Mouse (Mus musculus) MN1 (cell line): ENCODE results near the gene Bco2.

Source experiments
- DNase-seq: peaks from one replicate; pipeline ENCODE4 v3.0.0-alpha.2; 2016; ENCODE audit warnings: low spot score

Bco2 gene

DNA sequence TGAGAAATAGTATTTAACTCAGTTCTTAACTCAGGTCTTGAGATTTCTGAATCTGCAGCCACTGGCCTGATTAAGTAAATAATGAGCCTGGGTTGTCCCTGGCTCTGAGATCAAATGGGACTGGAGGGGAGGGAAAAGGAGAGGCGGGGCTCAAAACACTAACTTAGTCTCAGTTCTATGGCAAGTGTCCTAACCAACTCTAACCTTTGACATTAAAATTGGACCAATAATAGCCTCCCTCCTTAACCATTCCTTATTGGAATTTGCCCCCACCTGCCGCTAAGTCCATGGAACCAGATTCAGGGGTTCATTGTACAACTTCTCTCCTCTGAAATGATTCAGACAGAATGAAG, at the start of gene Bco2:
TSS of gene Bco2 (minus strand) at position 88 of the 353 bp plus-strand sequence.
- DNase-seq: no peak

DNA sequence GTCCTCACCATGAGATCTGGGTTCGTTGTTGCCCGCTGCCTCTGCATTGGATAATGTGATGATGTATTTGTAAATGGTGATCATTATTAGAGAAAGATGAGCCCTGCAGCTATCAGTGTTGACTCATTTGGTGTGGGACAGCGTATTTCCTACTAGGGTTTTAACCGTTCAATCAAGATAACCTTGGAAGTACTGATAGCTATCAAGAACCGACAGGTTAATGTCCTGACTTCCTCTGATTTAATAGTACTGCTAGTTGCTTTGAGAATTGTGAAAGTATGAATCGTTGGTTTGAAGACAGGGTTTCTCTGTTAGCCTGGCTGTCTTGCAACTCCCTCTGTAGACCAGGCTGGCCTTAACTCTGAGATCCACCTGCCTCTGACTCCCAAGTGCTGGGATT, 49.4 kb upstream of the Bco2 start:
- DNase-seq: no peak

- DNase-seq: no peak
Observed at GRCm38 (mm10) chr9:50603998-50604324, 49.0 kb upstream of the Bco2 start.

GRCm38 (mm10) chr9:50603189-50603997, 48.4 kb upstream of the Bco2 start, which contains the start of the genes Sdhd and Timm8b:
Gene Sdhd (minus strand): TSS chr9:50603812.
Gene Timm8b (plus strand): TSS chr9:50603910.
- DNase-seq: peak; percentile 97

DNA sequence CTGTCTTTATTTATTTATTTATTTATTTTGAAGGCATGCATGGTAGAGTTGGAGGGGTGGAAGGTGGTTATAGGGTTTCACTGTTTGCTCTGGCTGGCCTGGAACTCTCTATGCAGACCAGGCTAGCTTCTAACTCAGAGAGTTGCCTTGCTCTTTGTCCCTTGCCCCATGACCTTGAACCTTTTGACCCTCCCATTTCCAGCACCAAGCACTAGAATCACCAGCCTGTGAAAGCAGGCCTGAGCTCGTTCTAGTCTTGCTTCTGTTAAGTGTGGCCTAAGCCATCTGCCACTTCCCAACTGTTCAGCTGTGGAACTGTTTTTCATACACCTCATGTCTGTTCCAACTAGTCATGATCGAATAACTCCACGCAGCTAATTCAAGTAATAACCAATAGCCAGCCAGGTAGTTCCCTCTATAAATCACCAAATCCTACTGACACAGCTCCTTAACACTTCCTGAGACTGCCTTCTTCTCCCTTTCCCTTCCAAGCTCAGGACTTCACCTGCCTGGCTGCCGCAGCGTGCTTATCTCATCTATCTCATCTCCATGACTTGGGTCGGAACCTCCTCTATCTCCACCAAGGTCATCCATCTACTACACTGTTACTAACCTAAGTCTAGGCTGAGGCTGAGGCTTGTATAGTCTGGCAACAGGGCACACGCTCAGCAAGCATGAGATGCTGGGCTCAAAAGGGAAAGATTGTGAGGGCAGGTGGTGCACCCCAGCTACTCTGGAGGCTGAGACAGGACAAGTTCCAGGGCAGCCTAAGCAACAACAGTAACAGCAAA, 47.3 kb upstream of the Bco2 start:
- no peak for DNase-seq

DNA sequence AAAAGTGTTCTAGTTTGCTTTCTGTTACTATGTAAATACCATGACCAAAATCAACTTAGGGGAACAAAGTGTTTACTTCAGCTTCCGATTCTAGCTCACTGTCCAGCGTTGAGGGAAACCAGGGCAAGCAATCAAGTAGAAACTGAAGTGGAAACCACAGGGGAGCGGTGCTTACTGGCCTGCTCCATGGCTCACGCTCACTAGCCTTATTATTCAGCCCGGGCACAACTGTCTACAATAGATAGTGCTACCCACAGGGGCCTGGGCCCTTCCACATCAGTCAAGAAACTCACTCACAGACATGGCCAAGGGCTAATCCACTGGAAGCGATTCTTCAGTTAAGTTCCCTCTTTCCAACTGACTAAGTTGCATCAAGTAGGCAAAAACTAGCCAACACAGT, 46.6 kb upstream of the Bco2 start:
- DNase-seq: no peak

GRCm38 (mm10) chr9:50596973-50597372, 42.0 kb upstream of the Bco2 start:
- no peak for DNase-seq

DNA sequence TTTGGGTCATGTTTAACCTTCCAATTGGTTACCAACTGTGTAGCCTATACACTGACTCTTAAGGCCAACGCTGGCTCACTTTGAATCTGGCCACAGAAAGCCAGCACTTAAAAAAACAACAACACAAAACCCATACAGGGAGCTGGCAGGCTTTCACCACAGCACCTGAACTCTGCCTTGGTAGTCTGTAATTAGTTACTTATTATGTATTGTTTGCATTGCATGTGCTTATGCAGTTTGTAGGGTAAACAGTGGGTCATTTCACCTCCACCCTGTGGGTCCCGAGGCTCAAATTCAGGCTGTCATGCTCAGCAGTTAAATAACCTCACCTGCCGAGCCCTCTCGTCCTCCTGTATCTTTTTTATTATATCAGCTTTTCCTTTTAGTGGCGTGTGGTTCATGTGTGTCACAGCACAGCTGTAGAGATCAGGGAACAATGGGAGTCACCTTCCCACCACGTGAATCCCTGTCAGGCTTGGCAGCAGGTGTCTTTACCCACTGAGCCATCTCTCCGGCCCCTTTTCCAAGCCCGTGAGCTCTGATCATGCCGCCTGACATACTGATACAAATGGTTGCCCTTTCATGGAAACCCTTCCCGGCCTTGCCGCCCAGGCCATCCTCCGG, 39.9 kb upstream of the Bco2 start:
- no peak for DNase-seq

DNA sequence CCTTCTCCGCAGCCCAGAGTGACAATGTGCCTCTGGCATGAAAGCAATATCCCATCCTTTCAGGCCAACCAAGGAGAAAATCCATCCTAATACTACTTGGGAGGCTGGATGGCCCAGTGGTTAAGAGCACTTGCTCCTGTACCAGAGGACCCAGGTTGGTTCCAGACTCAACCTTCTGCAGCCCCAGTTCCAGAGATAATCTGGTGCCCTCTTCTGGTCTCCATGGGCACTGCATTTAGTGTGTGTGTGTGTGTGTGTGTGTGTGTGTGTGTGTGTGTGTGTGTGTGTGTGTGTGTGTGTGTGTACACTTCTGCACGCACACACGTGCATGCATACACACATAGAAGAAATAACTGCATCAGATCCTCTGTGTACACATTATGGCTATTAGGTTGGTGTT, 38.6 kb upstream of the Bco2 start:
- no peak for DNase-seq

GRCm38 (mm10) chr9:50592955-50593354, 38.0 kb upstream of the Bco2 start:
- no peak for DNase-seq

GRCm38 (mm10) chr9:50590856-50591518, 36.0 kb upstream of the Bco2 start:
- no peak for DNase-seq

- DNase-seq: no peak
Observed at GRCm38 (mm10) chr9:50586955-50587354, 32.0 kb upstream of the Bco2 start.

- no peak for DNase-seq
Observed at GRCm38 (mm10) chr9:50585145-50585818, 30.3 kb upstream of the Bco2 start.

- no peak for DNase-seq
Observed at GRCm38 (mm10) chr9:50580370-50580769, 25.4 kb upstream of the Bco2 start.

DNA sequence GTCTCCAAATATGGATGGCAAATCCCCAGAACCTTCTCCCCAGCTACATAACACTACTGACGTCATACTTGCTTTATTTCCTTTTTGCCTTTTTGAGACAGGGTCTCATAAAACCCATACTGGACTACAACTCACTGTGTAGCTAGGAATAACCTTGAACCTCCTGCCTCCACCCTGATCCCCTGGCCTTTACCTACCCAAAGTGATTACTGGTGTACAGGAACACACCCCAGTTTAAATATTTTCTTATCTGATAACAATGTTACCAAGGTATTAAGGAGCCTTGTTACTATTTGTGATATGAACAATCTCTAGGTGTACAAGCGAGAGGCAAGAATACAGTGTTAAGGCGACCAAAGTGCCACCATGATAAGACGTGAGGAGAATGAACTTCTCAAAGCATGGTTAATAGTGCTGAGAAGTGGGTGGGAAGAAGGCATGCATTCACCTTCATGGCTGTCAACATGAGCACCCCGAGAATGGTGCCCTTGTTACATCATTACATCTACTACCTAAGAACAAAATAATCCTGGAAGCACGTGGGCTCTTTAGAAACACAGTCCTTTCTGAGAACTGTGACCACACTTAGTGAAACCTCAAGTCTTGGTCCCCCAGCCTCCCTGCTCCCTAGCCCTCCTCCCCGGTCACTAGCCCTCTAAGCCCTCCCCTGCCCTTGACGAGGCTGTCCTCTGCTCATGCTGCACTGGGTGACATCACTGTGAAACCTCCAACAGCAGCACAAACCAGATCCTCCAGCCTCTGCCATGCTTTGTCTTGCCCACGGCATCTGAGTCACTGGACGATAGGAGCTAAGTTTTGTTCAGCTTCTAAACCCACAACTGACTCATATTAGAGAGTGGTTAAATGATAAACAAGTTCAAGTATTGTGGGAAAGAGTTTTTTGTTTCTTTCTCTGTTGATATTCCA, 14.9 kb upstream of the Bco2 start:
- DNase-seq: no peak

GRCm38 (mm10) chr9:50567881-50568280, 12.9 kb upstream of the Bco2 start:
- no peak for DNase-seq

- DNase-seq: no peak
Observed at GRCm38 (mm10) chr9:50567372-50567771, 12.4 kb upstream of the Bco2 start.

- no peak for DNase-seq
Observed at GRCm38 (mm10) chr9:50565940-50566339, 11.0 kb upstream of the Bco2 start.

- no peak for DNase-seq
Observed at GRCm38 (mm10) chr9:50565173-50565572, 10.2 kb upstream of the Bco2 start.

GRCm38 (mm10) chr9:50561918-50562360, 7.0 kb upstream of the Bco2 start:
- no peak for DNase-seq
